Mouse (Mus musculus): ENCODE results near the gene Tmem150a.

Gene Tmem150a

GRCm38 (mm10) chr6:72350214-72350613 lies 5.0 kb upstream of the Tmem150a start:
- no peak for DNase-seq (ENCODE audit: low read depth in 1 of 2, low spot score in 2 of 2)

DNA sequence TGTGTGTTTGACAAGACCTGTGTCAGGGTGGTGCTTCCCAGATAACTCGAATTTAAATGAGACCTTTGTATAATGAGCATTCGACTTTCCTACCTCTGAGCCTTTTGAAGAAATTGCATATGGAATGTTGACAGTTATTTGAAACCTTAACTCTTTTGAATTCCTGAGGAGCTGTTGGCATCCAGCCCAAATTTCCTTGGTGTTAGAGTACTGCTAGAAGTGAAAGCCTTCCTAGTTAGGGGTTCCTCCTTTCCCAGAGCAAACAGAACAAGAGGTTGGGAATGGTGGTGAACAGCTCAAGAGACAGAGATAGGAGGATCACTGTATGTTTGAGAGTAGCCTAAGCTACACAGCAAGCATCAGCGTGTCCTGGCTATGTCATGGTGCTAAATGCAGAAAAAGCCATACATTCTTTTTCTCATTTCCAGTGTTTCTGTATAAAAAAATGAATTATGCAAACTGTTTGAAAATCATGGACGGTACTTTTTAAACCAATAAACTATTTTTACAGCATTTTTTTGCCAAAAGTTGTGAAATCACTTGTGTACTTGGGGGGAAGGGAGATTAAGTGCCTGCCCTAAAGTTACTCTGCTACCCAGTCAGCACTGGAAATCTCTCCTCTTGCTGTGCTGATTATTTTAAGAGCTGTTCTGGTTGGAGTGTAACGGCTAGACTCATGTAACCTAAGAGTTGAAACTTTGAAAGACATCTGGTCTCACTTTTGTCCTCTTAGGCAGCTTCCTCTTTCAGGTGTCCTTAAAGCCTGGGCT lies 2.4 kb upstream of the Tmem150a start:
- no peak for DNase-seq (ENCODE audit: low read depth in 1 of 2, low spot score in 2 of 2)

GRCm38 (mm10) chr6:72354025-72354424 lies 1.2 kb upstream of the Tmem150a start:
- no peak for DNase-seq (ENCODE audit: low read depth in 1 of 2, low spot score in 2 of 2)

DNA sequence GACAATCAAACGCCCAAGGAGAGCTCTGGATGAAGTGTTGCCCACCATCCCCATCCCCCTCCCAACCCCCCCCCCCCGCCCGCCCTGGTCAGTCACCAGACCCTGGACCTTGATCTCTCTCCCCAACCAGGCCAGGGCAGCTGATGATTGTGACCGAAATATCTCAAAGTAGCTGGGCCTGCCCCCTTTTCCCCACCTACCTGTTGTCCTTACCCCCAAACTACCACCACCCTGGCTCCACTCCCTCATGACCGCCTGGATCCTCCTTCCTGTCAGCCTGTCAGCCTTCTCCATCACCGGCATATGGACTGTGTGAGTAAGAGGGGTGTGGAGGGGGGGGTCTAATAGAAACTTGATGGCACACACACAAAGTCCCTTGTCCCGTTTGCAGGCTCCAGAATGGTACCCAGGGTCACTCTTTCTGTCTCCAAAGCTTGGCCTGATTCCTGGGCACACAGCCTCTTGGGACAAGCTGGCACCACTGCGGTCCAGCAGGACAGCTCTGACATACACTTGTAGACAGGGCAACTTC lies 820 bp downstream of the Tmem150a start:
- DNase-seq (ENCODE audit: low read depth in 1 of 2, low spot score in 2 of 2): no peak

DNA sequence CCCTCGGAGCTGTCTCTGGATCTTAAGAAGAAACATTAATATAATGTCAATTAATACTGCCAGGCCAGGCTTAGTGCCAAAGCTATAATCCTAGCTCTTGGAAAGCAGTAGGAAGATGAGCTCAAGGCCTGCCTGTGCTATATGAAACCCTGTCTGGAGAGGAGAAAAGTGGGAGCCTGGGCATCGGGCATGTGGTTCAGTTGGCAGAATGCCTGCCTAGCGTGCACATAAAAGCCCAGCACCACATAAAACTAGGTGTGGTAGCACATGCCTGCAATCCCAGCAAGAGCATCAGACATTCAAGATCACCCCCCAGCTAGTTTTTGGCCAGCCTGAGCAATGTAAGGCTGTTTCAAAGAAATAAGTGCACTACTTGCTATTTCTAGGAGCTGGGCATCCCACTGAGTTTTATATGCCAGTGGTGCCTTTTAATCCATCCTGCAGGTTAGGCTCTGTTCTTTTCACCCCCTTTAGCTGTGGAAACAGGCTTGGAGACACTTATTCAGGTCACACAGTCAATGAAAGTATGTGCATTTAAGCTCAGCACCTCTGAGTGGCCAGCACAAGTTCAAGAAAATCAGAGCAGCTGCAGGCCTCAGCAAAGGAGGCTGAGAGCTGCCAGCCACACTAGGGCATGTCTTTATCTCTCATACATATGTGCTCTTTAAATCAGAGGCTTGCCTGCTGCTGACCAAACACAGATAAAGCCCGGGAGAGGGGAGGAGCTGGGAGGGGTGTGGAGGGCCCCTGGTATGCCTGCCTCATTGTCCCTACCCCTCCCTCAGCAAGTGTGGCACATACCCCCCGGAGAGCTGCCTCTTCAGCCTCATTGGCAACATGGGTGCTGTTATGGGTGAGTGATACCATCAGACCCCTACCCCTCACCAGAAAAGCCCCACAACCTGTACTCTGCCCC lies 2.2 kb downstream of the Tmem150a start:
- DNase-seq (ENCODE audit: low read depth in 1 of 2, low spot score in 2 of 2): no peak

GRCm38 (mm10) chr6:72358086-72358764 lies 3.0 kb downstream of the Tmem150a start:
- no peak for DNase-seq (ENCODE audit: low read depth in 1 of 2, low spot score in 2 of 2)

GRCm38 (mm10) chr6:72359343-72359742 lies 4.1 kb downstream of the Tmem150a start:
- no peak for DNase-seq (ENCODE audit: low read depth in 1 of 2, low spot score in 2 of 2)

DNA sequence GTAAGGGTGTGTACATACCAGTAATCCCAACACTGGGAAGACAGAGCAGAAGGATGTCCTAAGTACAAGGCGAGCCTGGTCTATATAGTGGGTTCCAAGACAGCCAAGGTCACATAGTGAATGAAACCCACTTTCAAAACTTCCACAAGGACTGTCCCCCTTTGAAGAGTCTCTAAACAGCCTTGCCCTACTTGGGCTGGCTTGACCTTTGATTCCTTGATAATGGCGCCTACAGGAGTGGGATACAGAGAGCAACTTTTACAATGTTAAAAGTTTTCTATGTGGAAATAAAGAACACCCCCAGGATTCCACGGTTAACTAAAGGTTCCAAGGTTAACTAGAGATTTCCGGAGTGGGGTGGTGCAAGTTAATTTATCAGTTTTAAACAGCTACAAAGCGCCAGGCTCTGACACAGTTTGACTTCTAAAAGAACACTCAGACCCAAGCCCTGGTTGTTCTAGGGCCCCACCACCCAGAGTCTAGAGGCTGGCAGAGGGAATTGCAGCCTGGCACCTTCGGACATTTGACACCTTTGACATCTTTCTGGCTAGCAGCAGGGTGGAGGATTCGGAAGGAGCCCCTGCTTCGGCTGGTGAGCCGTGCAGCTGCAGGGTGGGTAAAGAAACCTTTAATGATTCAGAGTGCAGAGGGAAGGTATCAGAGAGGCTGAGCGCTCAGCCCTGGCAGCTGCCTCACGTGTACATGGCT lies 4.8 kb downstream of the Tmem150a start:
- no peak for DNase-seq (ENCODE audit: low read depth in 1 of 2, low spot score in 2 of 2)

GRCm38 (mm10) chr6:72360599-72360935 lies 5.3 kb downstream of the Tmem150a start:
- DNase-seq (ENCODE audit: low read depth in 1 of 2, low spot score in 2 of 2): no peak

DNA sequence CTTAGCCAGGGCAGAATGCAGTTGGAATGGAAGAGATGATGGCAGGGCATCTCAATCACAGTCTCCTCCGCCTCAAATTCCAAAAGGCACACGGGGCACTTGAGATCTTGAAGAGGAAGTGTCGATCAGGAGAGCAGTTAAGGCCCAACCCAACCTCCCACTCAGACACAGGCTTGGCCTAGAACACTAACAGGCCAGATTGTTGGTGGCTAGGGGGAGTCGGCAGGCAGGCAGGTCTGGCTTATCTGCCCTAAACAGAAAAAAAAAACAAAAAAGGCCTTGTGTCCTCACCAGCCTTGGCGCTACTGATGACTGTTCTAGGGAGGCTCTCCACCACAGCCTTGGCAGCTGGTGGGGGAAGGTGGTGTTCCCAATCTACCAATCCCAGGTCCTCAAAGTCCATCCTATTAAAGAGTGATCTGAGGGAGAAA lies 5.9 kb downstream of the Tmem150a start:
- DNase-seq (ENCODE audit: low read depth in 1 of 2, low spot score in 2 of 2): no peak

- peak; percentile 88 to 90 for DNase-seq (ENCODE audit: low read depth in 1 of 2, low spot score in 2 of 2)
Measured at GRCm38 (mm10) chr6:72362132-72363028, 7.1 kb downstream of the Tmem150a start.

GRCm38 (mm10) chr6:72364009-72364408 lies 8.8 kb downstream of the Tmem150a start:
- no peak for DNase-seq (ENCODE audit: low read depth in 1 of 2, low spot score in 2 of 2)

DNA sequence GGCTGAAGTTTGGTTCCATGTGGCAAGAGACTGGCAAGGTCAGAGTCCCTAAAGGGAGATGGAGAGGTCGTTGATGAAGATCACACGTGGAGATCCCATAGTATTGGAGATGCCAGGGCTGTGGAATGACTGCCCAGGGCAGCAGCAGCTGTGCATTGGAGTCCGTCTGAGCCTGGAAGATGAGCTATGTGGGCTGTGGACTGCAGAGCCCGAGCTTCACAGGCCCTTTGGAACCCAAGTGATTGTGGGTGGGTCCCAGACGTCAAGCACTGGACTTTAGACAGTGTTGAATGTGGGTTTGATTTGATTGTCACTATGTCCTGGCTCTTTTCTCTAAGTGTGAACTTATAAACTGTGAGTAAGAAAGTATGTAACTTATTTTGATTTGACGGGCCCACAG lies 9.7 kb downstream of the Tmem150a start:
- no peak for DNase-seq (ENCODE audit: low read depth in 1 of 2, low spot score in 2 of 2)

GRCm38 (mm10) chr6:72366304-72366703 lies 11.1 kb downstream of the Tmem150a start:
- no peak for DNase-seq (ENCODE audit: low read depth in 1 of 2, low spot score in 2 of 2)

DNA sequence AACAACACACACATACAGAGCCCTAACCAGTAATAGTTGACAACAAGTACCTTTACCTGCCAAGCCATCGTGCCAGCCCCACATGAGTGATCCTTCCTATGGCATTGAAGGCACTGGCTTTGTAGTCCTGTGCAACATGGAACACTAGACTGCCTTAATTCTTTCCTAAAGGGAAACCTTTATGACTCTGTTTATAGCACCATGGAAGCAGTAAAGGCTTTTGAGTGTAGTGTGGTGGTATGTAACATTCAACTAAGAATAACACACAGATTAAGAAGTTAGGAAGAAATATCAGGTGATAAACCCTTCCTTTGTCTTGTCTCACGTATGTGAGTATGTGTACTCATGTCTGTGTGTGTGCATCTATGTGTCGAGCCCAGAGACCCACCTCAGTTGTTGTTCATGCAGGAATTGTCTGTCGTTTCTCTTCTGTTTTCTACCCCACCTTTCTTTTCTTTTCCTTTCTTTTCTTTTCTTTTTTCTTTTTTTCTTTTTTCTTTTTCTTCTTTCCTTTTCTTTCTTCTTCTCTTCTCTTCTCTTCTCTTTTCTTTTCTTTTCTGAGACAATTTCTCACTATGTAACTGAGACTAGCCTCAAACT lies 11.7 kb downstream of the Tmem150a start, which contains the start of gene Rnf181:
Gene Rnf181, minus strand, starts transcription at position 113 of the 600 bp plus-strand sequence.
- DNase-seq (ENCODE audit: low read depth in 1 of 2, low spot score in 2 of 2): no peak

DNA sequence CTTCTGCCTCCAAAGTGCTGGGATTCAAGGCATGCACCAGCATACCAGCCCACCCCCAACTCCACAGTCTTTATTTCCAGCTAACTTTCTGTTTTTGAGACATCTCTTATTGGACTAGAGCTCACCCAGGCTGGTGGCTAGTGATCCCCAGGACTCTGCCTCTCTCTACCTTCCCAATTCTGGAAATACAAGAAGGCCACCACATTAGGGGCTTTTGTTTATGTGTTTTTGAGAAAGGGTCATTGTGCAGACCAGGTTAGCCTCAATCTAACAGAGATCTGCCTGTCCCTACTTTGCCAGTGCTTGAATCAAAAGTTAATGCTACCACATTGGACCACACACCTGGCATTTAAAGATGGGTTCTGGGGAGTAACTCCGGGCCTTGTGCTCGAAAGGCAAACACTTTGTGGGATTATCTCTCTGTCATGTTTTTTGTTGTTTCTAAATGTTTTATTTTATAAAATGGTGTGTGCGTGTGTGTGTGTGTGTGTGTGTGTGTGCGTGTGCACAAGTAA lies 12.3 kb downstream of the Tmem150a start:
- DNase-seq (ENCODE audit: low read depth in 1 of 2, low spot score in 2 of 2): no peak

DNA sequence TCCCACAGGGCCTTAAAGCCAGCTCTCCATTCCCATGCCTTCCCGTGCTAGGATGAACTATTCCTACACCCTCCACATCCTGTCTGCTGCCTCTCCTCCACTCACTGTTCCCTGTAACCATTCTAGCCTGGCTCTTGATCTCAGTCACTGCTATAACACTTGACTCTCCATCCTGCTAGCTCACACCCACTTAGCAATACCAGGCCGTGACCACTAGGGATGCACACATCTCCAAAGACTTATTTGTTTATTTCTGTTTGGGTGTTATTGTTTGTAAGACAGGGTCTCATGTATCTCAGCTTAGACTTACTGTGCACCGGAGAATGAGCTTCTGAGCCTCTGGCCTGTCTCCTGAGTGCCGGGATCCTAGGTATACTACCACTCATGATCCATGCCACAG lies 14.3 kb downstream of the Tmem150a start:
- DNase-seq (ENCODE audit: low read depth in 1 of 2, low spot score in 2 of 2): no peak

DNA sequence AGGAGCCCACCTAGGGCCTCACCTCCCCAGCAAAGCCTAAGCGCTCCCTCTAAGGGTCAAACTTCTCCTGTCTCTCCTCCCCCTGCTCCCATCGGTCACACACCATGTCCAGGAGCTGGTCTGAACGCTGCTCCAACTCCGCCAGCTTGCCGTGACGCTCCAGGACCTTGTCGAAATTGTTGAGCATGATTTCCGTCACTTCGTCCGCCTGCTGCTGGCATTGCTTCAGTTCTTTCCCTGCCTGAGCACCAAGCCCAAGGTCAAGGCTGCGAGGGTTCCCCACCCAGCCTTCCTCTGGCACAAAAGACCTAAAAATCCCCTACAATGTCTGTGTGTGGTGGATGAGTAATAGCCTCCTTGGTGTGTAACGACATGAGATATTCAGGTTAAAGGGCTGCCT lies 14.8 kb downstream of the Tmem150a start:
- DNase-seq (ENCODE audit: low read depth in 1 of 2, low spot score in 2 of 2): no peak

DNA sequence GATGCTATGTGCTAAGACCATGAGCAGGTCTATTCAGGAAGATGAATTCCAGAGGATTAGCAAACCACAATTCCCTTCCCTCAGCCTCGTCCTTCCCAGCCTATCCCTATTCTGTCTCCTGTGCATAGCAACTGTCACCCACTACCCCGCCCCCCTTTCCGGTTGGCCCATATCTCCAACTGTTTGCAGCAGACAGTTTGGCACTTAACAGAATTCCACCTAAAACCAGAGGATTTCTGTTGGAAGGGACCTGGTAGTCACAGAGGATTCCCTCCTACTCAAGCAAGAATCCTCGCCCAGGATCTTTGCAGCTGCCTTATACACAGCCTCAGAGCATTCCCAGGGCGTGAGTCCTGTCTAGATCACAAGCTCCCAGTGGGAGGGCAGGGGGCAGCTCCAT lies 15.9 kb downstream of the Tmem150a start:
- no peak for DNase-seq (ENCODE audit: low read depth in 1 of 2, low spot score in 2 of 2)

Measured in monocyte, adult 2 months (primary cell).